Mouse (Mus musculus): ENCODE data around the gene Smim26. TPM values are rescaled to one million over a fixed set of nuclear protein-coding genes. Genes with fewer than 3 reads are reported as not detected.
"Not testable (repeated sequence)": the region's sequence is repeated elsewhere in the genome, so short reads cannot be mapped to it uniquely, and the experiment has no call there.

Smim26 gene
- 4.4 and 4.7 TPM in 2 replicates for polyA plus RNA-seq (2012; rRNA removed)

DNA sequence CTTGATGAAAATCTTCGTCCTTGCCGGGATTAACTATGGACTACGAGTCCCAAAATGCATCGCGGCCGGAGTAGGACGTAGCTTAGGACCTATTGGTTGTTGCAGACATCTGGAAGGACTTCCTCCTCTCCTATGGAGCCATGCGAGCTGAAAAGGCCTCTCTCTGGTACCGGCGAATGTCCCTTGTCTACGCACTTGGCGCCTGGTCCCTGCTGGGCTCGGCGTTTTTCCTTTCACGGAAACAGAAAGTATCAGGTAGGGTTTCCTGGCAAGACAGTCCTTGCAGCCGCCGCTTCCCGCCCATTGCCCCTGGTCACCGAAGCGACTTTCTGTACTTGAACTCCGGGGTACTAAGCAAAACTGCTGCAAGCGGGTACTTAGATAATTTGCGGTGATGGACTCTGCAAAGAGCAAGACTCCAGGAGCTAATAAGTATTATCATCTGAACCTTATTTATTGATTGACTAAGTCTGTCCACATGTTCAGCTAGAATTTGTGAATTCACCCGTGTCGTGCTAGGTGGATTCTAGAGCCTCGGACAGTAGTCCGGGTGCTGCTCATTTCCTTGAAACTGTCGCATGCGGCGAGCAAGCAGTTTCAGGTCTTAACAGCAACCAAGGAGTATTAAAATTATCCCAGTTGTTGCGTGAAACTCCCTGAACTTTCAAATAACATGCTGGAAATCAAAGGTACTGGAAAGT lies at the start of gene Smim26:
TSS of gene Smim26 (plus strand) at position 104 of the 701 bp plus-strand sequence.
- DNase-seq (ENCODE audit: low read depth, low spot score): peak; percentile 76
- WGBS: under 1% methylated on average over 31 of the region's 31 CpGs

DNA sequence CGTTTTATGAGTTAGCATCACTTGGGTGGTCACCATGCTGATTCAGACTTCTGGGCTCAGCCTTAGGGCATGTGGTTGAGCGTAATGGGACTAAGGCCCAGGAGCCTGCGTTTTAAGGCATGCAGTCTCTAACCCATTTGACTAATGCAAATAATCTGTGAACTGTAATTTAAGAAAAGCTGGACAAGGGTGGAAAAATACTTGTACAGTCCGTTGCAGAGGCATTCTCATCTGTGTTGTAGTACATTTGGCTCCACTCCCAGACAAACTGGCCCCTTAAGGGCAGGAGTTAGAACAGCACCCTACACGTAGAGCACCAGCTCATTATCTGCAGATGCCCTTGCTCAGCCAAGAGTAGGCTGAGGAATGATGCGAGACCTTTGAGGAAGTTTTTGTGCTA lies 49.2 kb upstream of the Smim26 start:
- no peak for DNase-seq (ENCODE audit: low read depth, low spot score)
- WGBS: 59% methylated on average over 6 of the region's 6 CpGs

DNA sequence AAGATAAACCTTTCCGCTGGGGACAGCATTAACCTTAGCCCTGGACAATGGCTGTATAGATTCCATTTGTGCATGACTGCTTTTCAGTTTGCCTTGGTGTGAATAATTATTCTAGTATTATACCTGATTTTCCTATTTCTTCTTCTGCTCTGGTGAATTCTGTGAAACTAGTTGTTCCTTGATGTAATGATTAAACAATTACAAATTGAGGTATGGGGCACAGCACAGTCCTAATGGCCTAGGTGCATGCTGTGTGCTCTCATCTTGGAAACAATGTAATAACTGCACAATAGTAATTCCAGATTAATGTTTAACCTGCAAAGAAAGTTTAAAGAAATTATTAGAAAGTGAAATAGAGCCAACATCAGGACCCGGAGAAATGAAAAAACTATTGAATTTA lies 48.8 kb upstream of the Smim26 start:
- 75% methylated on average over 2 of the region's 2 CpGs for WGBS
- no peak for DNase-seq (ENCODE audit: low read depth, low spot score)

DNA sequence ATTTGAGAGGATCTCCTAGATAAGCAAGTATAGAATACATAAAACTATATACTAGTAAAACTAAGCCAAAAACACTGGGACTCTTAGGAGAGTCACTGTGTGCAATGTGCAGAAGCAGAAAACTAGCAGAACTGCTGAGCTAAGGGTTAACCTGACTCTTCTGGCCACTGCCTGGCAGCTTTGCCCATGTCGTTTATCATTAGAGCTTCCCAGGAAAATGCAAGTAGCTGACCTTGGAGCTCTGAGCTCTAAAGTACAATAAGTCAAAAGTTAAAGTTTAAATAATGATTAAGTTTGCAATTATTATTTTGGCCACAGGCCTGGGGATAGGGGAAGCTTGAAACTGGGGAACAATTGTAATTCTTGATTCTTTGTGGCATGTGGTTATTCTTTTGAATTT lies 48.4 kb upstream of the Smim26 start:
- no peak for DNase-seq (ENCODE audit: low read depth, low spot score)
- WGBS: 9% methylated on average over 1 of the region's 1 CpGs

DNA sequence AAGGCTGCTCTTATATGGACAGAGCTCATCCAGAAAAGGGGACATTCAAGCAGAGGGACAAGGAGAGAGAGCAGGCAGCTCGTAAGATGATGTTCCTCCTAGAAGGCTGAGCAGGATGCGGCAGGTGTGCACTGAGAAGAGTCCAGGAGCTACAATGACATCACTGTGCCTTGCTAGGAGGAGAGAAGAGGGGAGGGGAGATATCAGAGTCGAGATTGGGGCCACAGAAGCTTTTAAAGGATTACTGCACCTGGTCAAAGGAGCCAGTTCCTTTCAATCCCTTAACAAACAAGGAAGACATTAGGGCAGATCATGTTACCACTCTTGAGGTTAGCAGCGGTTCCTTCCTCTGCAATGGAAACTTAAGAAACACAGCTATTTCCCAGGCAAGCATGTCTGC lies 46.3 kb upstream of the Smim26 start:
- 70% methylated on average over 4 of the region's 4 CpGs for WGBS
- DNase-seq (ENCODE audit: low read depth, low spot score): no peak

DNA sequence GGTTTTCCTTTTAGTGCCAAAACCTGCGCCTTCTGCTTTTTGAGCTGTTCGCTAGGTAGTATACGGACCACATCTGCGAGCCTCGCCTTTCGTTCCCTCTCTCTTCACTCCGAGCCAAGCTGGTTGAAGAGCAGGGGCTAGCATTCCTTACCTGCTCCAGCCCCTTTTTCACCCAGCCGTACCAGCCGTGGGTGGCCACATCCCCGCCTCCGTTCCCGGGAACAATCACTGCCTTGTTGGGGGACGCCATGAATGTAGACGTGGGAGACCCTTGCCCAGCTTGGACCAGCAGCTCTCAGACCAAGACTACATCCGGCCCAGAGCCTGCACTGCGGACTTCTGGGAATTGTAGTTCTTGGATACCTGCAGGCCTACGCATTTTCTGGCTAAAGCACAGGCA lies 43.3 kb upstream of the Smim26 start, which contains the start of gene Rbbp9:
TSS of gene Rbbp9 (minus strand) at position 341 of the 400 bp plus-strand sequence.
- peak; percentile 44 for DNase-seq (ENCODE audit: low read depth, low spot score)
- WGBS: under 1% methylated on average over 17 of the region's 17 CpGs

DNA sequence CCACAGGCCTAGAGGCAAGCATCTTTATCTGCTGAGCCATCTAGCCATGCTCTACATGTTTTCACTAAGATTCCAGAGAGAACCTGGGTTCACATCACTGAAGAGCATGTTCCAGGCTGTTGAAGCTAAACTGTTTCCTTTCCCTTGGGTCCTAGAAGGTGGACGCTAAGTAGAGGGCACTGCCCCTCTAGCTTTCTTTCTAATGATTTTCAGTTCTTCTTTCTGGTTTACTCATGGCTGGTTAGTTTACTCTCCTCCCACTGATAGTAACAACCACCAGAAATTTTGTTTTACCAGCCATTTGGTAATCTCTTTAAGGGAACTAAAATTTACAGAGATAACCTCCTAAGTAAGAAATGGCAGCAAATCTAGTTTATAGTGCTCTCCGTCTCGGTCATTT lies 39.9 kb upstream of the Smim26 start:
- WGBS: 91% methylated on average over 3 of the region's 3 CpGs
- DNase-seq (ENCODE audit: low read depth, low spot score): no peak

DNA sequence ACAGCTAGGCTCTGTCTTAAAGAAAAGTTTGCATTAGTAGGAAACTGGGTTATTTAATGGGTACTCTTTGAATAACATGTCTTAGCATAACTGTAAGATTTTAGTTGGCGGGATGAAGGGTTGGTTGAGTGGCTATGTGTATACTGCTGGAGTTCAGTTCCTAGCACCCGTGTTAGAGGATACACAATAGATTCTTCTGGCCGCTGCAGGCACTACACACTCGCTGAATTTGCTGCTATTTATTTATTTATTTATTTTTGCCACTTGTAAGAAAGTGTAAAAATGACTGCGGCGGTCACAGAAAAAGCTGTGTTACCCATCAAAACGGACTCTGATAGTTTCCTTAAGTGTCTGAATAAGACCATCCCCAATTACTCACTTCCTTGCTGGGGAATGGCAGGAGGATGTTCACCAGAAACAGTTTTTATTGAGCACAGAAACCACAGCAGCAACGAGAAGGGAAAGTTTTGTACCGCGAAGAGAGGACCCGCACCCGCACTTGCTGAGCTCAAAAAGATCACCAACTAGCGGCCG lies 38.5 kb upstream of the Smim26 start:
- peak; percentile 11 for DNase-seq (ENCODE audit: low read depth, low spot score)
- under 1% methylated on average over 14 of the region's 14 CpGs for WGBS

DNA sequence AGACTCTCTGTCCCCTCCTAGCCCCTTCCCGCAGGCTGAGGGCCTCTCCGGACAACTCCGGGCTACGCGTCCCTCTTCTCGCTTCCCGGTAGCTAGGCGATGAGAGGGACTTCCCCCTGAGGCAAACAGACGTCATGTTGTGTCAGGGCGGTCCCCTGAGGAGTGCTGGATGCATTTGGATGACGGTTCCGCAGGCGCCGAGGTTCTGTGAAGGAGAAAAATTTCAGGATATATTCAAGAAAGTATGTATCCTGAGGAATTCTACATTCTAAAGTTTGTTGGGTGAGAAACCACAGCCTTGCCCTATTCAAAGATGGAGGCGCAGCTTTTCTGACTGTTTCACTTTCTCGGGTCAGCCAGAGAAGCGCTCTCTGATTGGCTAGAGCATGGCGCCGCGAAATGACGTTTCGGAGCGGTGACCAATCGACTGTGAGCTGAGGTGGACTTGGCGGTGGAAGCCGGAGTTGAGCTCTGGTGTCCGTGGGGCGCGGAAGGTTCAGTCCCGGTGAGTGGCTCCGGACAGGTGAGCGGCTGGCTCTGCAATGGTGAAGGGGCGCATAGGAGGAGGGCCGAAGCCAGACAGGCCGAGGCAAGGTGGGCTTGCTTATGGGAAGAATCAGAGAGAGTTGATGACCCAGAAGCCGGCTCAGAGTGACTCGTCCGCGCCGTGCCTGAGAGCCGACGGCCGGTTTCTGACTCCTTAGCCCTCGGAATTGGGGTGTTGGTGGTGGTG lies 37.9 kb upstream of the Smim26 start, which contains the start of gene Sec23b:
TSS of gene Sec23b (plus strand) at position 410 of the 733 bp plus-strand sequence.
- DNase-seq (ENCODE audit: low read depth, low spot score): peak; percentile 96
- WGBS: under 1% methylated on average over 44 of the region's 44 CpGs

DNA sequence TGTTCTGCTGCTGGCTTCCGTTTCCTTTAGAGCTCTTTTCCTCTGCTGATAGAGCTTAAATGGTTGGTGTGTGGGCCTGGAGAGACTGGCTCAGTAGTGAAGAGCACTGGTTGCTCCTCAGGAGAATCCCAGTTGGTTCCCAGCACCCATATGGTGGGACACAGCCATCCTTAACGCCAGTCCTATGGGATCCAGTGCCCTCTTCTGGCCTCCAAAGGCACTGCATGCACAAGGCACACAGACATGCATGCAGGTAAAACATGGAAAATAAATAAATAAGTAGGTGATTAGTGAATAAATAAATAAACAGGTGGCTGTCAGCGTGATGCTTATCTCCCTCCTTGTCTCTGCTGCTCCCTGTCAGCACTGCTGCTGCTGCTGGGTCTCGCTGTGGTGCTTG lies 5.1 kb upstream of the Smim26 start:
- WGBS: 84% methylated on average over 4 of the region's 4 CpGs
- DNase-seq (ENCODE audit: low read depth, low spot score): no peak

DNA sequence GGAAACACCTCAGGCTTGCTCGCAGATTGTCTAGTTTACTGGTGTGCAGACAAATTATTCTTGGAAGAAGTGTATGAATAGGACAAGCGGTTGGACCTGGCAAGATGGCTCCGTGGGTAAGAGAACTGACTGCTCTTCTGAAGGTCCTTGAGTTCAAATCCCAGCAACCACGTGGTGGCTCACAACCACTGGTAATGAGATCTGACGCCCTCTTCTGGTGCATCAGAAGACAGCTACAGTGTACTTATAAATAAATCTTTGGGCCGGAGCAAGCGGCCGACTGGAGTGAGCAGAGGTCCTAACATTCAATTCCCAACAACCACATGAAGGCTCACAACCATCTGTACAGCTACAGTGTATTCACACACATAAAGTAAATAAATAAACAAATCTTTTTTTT lies 818 bp upstream of the Smim26 start:
- not testable (repeated sequence) for DNase-seq (ENCODE audit: low read depth, low spot score)
- 69% methylated on average over 8 of the region's 8 CpGs for WGBS

DNA sequence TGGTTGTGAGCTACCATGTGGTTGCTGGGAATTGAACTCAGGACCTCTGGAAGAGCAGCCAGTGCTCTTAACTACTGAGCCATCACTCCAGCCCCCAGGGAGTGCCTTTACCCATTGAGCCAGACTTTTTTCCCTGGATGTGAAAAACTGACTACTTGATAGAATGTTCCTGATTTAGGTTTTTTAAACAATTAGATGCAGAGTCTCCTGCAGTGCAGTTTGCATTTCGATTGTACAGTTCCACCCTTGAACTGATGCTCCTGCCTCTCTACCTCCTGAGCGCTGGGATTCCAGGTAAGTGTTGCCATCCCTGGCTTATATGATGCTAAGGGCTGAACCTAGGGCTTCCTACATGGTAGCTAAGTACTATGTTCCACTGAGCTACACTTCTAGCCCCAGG lies 4.2 kb downstream of the Smim26 start:
- 78% methylated on average over 2 of the region's 2 CpGs for WGBS
- DNase-seq (ENCODE audit: low read depth, low spot score): no peak

DNA sequence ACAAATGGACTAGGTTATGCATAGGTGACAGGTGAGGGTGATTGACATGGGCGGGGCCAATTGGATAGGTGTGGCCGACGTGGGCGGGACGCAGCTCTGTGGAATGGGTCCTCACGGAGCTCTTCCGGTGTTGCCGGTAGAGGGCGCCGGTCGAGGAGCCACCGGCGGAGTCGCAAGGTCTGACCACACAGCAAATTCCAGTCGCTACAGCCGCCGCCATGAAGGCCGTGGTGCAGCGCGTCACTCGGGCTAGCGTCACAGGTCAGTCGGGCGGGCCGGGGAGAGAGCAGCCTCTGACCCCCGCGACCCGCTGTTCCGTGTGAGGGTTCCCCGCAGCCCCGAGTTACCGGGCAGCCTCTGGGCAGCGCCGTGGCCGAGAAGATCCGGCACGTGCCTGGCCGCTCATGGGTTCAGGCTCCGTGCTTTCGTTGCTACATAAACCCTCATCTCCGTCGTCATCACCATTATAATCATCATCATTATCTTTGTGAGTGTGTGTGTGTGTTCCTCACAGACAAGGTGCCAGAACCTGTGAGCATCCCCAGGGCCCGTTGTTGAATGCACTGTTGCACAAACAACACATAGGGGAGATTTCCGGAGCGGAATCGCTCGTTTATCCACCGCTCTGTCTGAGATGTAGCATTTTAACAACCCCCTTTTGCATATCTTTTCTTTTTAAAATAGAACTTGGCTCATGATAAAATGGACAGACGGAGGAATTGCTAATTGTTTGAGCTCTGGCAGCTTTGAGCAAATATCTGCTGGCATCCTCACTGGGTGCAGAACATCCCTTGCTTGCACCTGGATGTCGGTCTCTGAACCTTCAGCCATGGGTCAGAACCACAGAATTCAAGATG lies 6.2 kb downstream of the Smim26 start, which contains the start of gene Dtd1:
TSS of gene Dtd1 (plus strand) at position 67 of the 857 bp plus-strand sequence.
- DNase-seq (ENCODE audit: low read depth, low spot score): peak; percentile 89
- 1% methylated on average over 50 of the region's 50 CpGs for WGBS

DNA sequence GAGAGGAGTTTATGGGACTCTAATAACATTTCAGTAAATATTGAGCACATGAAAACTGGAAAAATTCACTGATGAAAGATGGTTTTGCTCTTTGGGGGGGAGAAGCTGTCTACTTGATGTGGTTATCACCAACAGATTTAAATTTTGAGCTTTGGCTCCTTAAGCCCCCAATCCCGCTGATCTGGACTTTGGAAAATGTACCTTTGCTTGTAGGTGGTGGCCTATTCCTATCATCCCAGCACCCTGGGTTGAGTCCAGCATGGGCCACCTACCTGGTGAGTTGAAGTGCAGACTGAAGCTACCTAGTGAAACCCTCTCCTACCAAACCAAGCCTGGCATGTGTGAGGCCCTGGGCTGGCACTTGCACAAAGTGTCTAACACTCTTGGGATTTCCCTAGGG lies 7.7 kb downstream of the Smim26 start:
- no peak for DNase-seq (ENCODE audit: low read depth, low spot score)
- 83% methylated on average over 1 of the region's 1 CpGs for WGBS

DNA sequence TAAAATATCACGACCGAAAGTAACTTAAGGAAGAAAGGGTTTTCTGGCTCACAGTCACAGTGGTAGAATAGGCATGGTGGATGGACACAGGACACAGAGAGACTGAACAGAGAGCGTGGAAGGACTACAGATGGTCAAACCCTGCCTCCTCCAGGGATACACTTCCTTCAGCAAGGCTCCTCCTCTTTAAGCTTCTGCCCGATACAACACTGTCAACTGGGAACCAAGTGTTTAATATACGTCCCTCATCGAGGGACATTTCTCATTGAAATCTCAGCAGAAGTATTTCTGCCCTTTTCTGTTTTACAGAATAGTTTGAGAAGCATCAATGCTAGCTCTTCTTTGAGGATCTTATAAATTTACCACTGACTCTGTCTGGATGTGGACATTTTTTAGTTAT lies 20.1 kb downstream of the Smim26 start:
- 95% methylated on average over 6 of the region's 6 CpGs for WGBS
- no peak for DNase-seq (ENCODE audit: low read depth, low spot score)

DNA sequence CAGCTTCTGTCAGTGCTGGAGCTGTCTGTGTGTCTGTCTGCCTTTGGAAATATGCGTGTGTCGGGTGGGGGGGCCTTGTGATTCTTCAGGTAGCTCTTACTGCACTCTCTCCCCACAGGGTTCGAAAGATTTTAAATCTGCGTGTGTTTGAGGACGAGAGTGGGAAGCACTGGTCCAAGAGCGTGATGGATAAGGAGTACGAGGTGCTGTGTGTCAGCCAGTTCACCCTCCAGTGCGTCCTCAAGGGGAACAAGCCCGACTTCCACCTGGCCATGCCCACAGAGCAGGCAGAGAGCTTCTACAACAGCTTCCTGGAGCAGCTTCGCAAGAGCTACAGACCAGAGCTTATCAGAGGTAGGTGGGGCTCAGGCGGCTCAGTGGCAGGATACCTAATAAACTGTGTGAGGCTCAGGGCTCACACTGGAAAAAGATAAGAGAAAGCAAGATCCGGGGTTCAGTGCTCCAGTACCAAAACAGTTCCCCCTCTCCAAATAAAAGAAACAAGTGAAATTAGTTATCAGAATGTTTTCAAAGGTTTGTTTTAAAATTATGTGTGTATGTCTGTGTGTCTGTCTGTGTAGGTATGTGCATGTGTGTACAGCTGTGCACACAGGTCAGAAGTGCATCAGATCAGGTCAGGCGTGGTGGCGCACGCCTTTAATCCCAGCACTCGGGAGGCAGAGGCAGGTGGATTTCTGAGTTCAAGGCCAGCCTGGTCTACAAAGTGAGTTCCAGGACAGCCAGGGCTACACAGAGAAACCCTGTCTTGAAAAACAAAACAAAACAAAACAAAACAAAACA lies 23.4 kb downstream of the Smim26 start:
- DNase-seq (ENCODE audit: low read depth, low spot score): no peak
- WGBS: 61% methylated on average over 16 of the region's 16 CpGs

DNA sequence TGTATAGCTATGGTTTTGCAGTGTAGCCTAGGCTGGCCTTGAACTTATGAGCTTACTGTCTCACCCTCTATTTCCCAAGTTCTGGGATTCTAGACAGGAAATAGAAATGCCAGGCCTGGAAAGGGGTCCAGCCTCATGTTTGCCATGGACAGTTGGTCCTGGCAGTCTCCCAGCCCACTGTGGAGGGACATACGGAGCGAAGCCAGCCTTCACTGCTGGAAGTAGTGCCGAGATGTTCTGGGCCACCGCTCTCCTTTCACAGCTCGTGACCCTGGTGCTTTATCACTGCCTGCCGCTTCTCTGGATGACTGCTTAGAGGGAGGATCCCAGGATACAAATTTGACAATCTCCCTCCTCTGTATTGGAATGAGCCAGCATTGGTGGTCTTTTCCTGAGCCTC lies 27.6 kb downstream of the Smim26 start:
- no peak for DNase-seq (ENCODE audit: low read depth, low spot score)
- WGBS: 98% methylated on average over 6 of the region's 6 CpGs

DNA sequence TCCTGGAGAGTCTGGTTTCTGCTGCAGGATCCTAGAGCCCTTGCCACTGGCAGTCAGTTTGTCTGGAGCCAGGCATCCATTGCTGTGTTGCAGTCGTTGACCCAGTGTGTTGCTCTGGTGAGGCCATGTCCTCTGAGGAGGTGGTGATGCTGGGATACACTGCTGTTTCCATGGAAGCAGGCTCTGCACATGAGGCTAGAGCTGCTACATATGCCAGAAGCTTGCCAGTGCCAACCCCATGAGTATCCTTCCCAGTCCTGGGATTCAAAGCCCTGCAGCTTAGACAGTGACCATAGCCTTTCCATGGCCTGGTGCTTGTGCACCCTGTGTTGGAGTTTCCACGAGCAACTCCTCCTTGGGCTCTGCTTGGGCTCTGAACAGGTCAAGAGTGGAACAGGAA lies 39.7 kb downstream of the Smim26 start:
- DNase-seq (ENCODE audit: low read depth, low spot score): no peak
- WGBS: 87% methylated on average over 2 of the region's 2 CpGs

DNA sequence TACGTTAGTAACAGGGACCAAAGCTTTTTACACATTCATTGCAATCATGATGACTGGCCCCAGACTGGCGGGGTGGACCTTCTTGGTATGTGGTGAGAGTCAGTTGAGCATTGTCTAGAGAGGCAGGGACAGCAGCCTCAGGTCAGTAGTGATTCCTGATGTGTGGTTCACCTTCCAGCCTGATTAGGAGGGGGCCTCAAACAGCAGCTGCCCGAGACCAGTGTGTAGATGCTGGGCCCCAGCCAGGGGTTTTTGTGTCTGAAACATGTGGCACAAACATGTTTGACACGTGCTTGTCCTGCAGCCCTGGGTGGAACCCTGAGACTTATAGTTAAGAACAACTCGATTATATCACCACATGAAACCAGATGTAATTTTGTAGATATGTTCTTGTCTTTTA lies 40.4 kb downstream of the Smim26 start:
- DNase-seq (ENCODE audit: low read depth, low spot score): no peak
- 63% methylated on average over 5 of the region's 5 CpGs for WGBS
